Comparison of ENCODE assay signal across 12 mouse cellular contexts in the genomic region with DNA sequence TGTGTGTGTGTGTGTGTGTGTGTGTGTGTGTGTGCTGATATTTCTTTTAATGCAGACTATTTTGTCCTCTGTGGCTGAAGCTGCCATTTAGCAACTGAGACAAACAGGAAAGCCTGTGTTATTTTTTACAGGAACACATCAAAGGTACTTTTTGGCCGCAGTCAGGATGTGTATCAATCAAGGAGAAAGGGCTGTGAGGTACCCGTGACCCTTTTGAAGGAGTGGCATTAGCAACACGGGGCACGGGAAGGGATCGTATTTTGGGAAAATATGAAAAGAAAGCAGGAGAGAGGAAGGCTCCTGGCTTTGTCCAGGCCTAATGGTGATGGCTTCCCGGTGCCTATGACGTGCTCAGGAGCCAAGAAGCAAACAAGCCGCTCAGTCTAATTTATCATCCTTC. TPM values are rescaled to one million over a fixed set of nuclear protein-coding genes. Genes with fewer than 3 reads are reported as not detected.
DNase-seq lines count a peak whose midpoint lies in the region; ATAC-seq lines count a peak whose summit lies in the region.
"Had no signal": no experiment of that assay in that cellular context is flagged by ENCODE, and none has a peak within 500 bp of the region (broad histone marks: within the 10 kb centered on the region; RNA-seq: fewer than 3 reads in every experiment).

No protein-coding gene starts in this region.

- H3K27me3 ChIP-seq in heart, embryonic 14.5 days (ENCODE audit: control insufficient read depth, insufficient read depth, low read length): no peaks in the 10 kb centered on the region
- no peaks in the 10 kb centered on the region for H3K27me3 ChIP-seq in lung, embryonic 15.5 days
- no peaks in the 10 kb centered on the region for H3K27me3 ChIP-seq in hindbrain, embryonic 15.5 days
- H3K27me3 ChIP-seq in stomach, embryonic 14.5 days (ENCODE audit: control insufficient read depth, insufficient read depth, low read length): no peaks in the 10 kb centered on the region
- H3K27me3 ChIP-seq: megakaryocyte, embryonic 14.5 days; neural tube, embryonic 12.5 days had no signal

- H3K36me3 ChIP-seq in heart, embryonic 14.5 days (ENCODE audit: control insufficient read depth, insufficient read depth, low read length): no peaks in the 10 kb centered on the region
- no peaks in the 10 kb centered on the region for H3K36me3 ChIP-seq in lung, embryonic 15.5 days
- H3K36me3 ChIP-seq in hindbrain, embryonic 15.5 days: no peaks in the 10 kb centered on the region
- no peaks in the 10 kb centered on the region for H3K36me3 ChIP-seq in stomach, embryonic 14.5 days (ENCODE audit: control insufficient read depth, insufficient read depth, low read length)
- H3K36me3 ChIP-seq: neural tube, embryonic 12.5 days had no signal

- peak overlapping the region; percentile 16; the same call in 1 of the 2 replicates for H3K4me2 ChIP-seq in heart, embryonic 14.5 days (ENCODE audit: low read length)
- peak overlapping the region; percentile 29; the same call in 1 of the 2 replicates for H3K4me2 ChIP-seq in lung, embryonic 15.5 days
- no peak overlapping the region for H3K4me2 ChIP-seq in hindbrain, embryonic 15.5 days
- no peak overlapping the region for H3K4me2 ChIP-seq in stomach, embryonic 14.5 days (replicated peaks; ENCODE audit: low read depth, low read length)
- H3K4me2 ChIP-seq: neural tube, embryonic 12.5 days had no signal

- H3K4me1 ChIP-seq in heart, embryonic 14.5 days (ENCODE audit: control insufficient read depth in 2 of 2, insufficient read depth in 2 of 2, low read length in 2 of 2): peaks cover 26 to 33% of the 10 kb centered on the region in 2 experiments
- peaks cover 44% of the 10 kb centered on the region for H3K4me1 ChIP-seq in lung, embryonic 15.5 days
- H3K4me1 ChIP-seq in hindbrain, embryonic 15.5 days (replicated peaks): peaks cover 48% of the 10 kb centered on the region
- peaks cover 40% of the 10 kb centered on the region for H3K4me1 ChIP-seq in stomach, embryonic 14.5 days (ENCODE audit: control insufficient read depth, insufficient read depth, low read length)
- H3K4me1 ChIP-seq: megakaryocyte, embryonic 14.5 days had no signal

- no peak for DNase-seq in heart, postnatal 4 days
- DNase-seq in lung, adult 18-20 months: no peak
- no peak for DNase-seq in cerebellum, postnatal 14 days
- DNase-seq: right cerebral cortex, postnatal 25 days had no signal

- no peak for ATAC-seq in heart, embryonic 14.5 days (ENCODE audit: insufficient number of reproducible peaks, insufficient read depth, low FRiP score, low read depth)
- ATAC-seq in lung, embryonic 15.5 days (ENCODE audit: borderline replicate concordance, extremely low read depth, low FRiP score, low TSS enrichment): peak; percentile 28
- ATAC-seq in hindbrain, embryonic 15.5 days (ENCODE audit: low FRiP score, low read depth): no peak
- no peak for ATAC-seq in stomach, embryonic 14.5 days (ENCODE audit: insufficient number of reproducible peaks, insufficient read depth, low FRiP score, low read depth)
- ATAC-seq in megakaryocyte-erythroid progenitor cell, adult 5-6 weeks (replicated peaks; ENCODE audit: low FRiP score, low TSS enrichment, poor library complexity, severe bottlenecking): no peak
- ATAC-seq: activated CD4-positive, CD25-positive, alpha-beta regulatory T cell, adult 4 months had no signal

- WGBS in heart, embryonic 14.5 days: 48% methylated on average over 8 of the region's 8 CpGs
- 29% methylated on average over 8 of the region's 8 CpGs for WGBS in lung, embryonic 15.5 days
- WGBS in hindbrain, embryonic 15.5 days: 53% methylated on average over 8 of the region's 8 CpGs
- WGBS in stomach, embryonic 14.5 days: 20% methylated on average over 8 of the region's 8 CpGs

- H3K4me3 ChIP-seq in heart, embryonic 14.5 days (ENCODE audit: control insufficient read depth in 1 of 2, insufficient read depth in 1 of 2, low read depth in 1 of 2, low read length in 2 of 2): no peak overlapping the region
- H3K4me3 ChIP-seq in lung, embryonic 15.5 days: no peak overlapping the region
- no peak overlapping the region for H3K4me3 ChIP-seq in hindbrain, embryonic 15.5 days
- H3K4me3 ChIP-seq in stomach, embryonic 14.5 days (ENCODE audit: low read depth, low read length): no peak overlapping the region
- H3K4me3 ChIP-seq: megakaryocyte, embryonic 14.5 days; neural tube, embryonic 12.5 days had no signal

- no peaks in the 10 kb centered on the region for H3K9me3 ChIP-seq in heart, embryonic 14.5 days (ENCODE audit: control insufficient read depth, low read length)
- no peaks in the 10 kb centered on the region for H3K9me3 ChIP-seq in lung, embryonic 15.5 days
- H3K9me3 ChIP-seq in hindbrain, embryonic 15.5 days: no peaks in the 10 kb centered on the region
- H3K9me3 ChIP-seq in stomach, embryonic 14.5 days (ENCODE audit: control insufficient read depth, low read depth, low read length): 0 out of 2 replicates have a peak, but pooled peaks cover 5% of the 10 kb centered on the region
- H3K9me3 ChIP-seq: neural tube, embryonic 12.5 days had no signal

- H3K9ac ChIP-seq in heart, embryonic 14.5 days (ENCODE audit: low read length): no peak overlapping the region
- H3K9ac ChIP-seq in lung, embryonic 15.5 days: no peak overlapping the region
- no peak overlapping the region for H3K9ac ChIP-seq in hindbrain, embryonic 15.5 days
- H3K9ac ChIP-seq in stomach, embryonic 14.5 days (replicated peaks; ENCODE audit: low read depth, low read length): no peak overlapping the region
- H3K9ac ChIP-seq: neural tube, embryonic 12.5 days had no signal

- peak overlapping the region; percentile 42 to 62; a peak in 3 of 4 replicates for H3K27ac ChIP-seq in heart, embryonic 14.5 days (replicated peaks in 1 of 2; ENCODE audit: control insufficient read depth in 1 of 2, insufficient read depth in 1 of 2, low read depth in 2 of 2, low read length in 2 of 2)
- peak overlapping the region; percentile 54 for H3K27ac ChIP-seq in lung, embryonic 15.5 days
- H3K27ac ChIP-seq in hindbrain, embryonic 15.5 days (replicated peaks): peak overlapping the region; percentile 42
- H3K27ac ChIP-seq in stomach, embryonic 14.5 days (ENCODE audit: low read length): peak overlapping the region; percentile 68; the same call in 1 of the 2 replicates
- H3K27ac ChIP-seq: neural tube, embryonic 12.5 days had no signal

RNA-seq across cellular contexts. Expression of a gene that starts 31.0 kb away (rescaled TPM):
- 3.4 and 3.8 TPM in 2 replicates for polyA plus RNA-seq in heart, embryonic 14.5 days (2014; fragmentation: Nextera tagmentation; extraction: Ambion mirVana)
- 10 to 100 TPM; 13.9 to 15.0 TPM for total RNA-seq in heart, postnatal 4 days (2021)
- 5.9 and 7.5 TPM in 2 replicates for polyA plus RNA-seq in lung, embryonic 15.5 days (2015; fragmentation: Nextera tagmentation; extraction: Ambion mirVana)
- 30.2 and 36.3 TPM in 2 replicates for polyA plus RNA-seq in hindbrain, embryonic 15.5 days (2015; fragmentation: Nextera tagmentation; extraction: Ambion mirVana)
- polyA plus RNA-seq in stomach, embryonic 14.5 days (2014; fragmentation: Nextera tagmentation; extraction: Ambion mirVana): 18.0 and 20.1 TPM in 2 replicates
- not detected in 2 replicates for total RNA-seq in megakaryocyte-erythroid progenitor cell, adult 5-6 weeks (2014; fragmentation: Nextera tagmentation)
- total RNA-seq in megakaryocyte-erythroid progenitor cell, adult 5-6 weeks (2017): not detected in 2 replicates

Comparison
In these comparisons a context has a peak if more than half of its experiments do, and no peak if none do; other contexts are left out.
1. H3K4me2 ChIP-seq: peak in heart, embryonic 14.5 days (single experiment) and lung, embryonic 15.5 days (single experiment); none in hindbrain, embryonic 15.5 days (single experiment) and stomach, embryonic 14.5 days (single experiment).
2. Peak in every context shown above with its lines, with median percentiles within 50 percentile points of each other: H3K27ac ChIP-seq.